Mouse (Mus musculus) cerebellum, adult 9-10 months (tissue): ENCODE measurements around the gene Zfp53.
A peak's percentile ranks its signal among the peaks of the same experiment; 100 is the strongest.

ENCODE experiments used
- DNase-seq: peaks from one replicate; pipeline ENCODE4 v3.0.0; 2022

Zfp53 gene

DNA sequence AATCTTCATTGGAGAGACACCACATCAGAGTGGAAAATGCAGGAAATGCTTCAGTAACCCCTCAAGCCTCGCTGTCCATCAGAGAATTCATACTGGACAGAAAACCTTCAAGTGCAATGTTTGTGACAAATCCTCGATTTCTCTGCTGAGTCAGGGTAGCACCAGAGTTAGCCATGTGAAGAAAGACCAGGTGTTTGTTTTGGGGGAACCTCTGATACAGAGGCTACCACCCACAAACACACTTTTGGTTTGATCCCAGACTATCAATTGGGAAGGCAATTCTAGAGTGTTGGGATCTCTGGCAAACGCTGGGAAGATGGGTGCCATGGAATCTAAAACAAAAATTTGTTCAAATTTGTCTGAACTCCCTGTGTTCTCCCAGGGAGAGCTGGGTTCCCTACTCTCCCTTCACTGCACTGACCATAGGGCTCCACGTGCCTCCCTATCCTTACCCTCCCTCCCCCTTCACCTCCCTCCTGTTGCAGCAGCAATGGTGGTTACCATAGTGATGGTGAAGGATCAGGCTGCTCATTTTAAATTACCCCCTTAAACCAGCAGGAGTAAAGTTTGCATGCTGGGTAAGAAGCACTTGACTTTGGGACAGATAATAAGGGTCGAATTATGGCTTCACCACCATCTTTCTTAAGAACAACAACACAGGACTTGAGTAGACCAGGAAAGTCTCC lies 42.0 kb downstream of the Zfp53 start:
- DNase-seq = no peak

GRCm38 (mm10) chr17:21531621-21532020 lies 42.8 kb downstream of the Zfp53 start:
- no peak for DNase-seq

DNA sequence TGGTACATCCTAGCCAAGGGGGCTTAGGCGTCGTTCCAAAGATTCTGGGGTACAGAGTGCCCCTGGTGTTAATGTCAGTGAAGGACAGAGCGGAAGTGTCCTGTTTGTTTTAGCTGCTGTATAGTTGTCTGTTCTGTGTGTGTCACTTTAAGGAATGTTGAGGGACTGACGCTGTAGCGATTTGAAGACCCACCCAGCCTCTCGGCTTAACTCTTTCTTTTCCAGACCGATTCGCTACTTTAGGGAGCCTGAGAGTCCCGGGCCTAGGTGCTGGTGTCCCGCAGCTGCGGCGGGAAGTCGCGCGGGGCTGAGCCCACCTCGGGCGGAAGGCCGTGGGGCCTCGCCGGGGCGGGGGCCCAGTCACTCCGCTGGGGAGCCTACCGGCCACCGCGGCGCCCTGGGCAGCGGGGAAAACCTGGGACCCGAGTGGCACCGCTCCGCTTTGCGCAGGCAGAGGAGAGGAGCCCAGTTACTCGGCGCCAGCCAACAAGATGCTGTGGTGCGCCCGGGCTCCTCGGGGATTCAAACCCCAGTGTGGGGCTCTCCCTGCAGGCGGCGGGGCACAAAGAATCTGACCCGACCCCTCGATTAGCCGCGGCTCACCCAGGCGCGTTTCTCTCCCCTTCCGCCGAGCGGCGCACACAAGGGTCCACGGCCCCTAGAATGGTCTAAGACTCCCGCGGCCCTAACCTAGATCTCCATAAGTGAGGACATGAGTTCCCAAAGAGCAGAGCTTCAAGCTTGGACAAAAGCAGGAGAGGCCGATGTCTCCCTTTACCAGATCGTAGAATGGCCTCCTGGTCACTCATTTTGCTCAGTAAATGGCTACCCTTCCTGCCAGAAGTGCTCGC lies 43.5 kb downstream of the Zfp53 start:
- DNase-seq = peak; percentile 81

DNA sequence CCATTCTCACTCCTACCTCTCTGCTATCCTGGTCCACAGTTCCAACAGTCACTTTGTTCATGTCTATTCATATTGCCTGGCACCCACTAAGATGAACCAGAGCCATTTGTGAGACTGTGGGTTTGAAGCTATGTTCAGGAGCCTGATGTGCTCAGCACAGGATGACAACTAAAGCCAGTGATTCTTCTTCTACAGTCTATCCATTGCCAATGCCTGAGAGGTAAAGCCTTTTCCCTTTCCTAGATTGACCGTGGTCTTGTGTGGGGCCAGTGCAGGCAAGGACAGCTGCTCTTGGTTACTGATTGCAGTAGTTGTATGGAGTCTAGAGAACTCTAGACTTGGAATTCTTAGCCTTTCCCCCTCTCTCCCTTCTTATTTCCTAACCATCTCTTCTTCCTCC lies 45.2 kb downstream of the Zfp53 start:
- DNase-seq = no peak

DNA sequence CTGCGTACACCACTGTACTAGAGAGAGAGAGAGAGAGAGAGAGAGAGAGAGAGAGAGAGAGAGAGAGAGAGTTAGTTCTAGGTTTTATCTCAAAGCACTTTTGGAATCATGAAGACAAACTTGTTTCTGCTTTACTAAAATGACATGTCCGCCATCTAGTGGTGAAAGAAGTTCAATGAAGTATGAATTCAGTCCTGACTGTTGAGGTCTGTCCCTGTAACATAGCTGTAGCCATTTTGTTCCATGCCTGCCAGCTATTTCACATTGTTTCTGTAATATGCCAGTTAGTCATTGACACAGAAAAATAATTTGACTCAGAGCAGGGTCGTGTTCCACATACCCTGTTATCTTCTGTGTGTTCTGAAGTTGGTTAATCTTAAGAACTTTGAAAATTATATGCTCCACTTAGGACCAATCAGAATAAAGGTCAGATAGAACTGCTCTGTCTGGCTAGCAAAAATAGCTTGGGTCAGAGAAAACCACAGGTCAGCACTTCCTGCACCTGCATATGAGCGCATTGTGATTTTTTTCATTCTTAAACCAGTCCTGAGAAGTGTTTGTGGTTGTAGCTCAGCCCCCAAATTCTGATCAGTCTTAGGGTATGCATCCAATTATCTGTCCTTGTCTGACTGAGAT lies 45.8 kb downstream of the Zfp53 start:
- DNase-seq = peak; percentile 91

- DNase-seq = peak; percentile 73
Measured at GRCm38 (mm10) chr17:21535096-21536001, 46.6 kb downstream of the Zfp53 start, which contains the start of gene Zfp52. Zfp52 (plus strand) TSS chr17:21535539.

DNA sequence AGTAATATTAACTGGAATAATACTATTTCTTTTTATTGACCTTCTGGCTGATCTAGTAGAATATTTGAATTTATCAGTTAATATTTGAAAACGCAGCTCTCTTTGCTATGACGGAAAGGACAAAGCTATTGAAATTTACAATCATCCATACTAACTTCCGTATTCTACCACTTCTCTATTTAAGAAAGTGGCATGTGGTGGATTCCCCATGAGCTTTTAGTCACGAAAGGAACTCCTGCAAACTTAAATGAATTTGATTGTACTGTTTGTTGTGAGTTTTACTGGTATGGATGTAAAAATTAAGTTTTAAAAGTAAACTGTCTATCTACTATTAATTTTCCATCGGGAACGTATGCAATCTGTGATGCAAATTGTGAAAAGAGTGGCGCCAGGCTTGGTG lies 47.3 kb downstream of the Zfp53 start:
- no peak for DNase-seq

DNA sequence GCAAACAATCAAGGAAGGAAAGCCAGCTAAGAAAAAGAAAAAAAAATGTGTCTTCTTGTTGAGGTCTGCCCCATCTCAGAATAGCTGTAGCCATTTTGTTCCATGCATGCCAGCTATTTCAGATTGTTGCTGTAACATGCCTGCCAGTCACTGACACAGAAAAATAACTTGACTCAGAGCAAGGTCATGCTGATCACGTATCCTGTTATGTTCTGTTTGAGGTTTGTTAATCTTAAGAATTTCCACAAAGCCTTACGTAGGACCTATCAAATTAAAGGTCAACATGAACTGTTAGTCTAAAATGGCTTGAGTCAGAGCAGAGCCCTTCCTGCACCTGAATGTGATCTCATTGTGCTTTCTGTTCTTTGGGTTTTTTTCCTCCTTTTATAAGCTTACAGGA lies 47.9 kb downstream of the Zfp53 start:
- no peak for DNase-seq

- peak; percentile 21 for DNase-seq
Measured at GRCm38 (mm10) chr17:21557831-21558230, 69.0 kb downstream of the Zfp53 start.
